Mouse (Mus musculus) heart, embryonic 12.5 days (tissue): ENCODE data around the gene Fstl4. TPM values are rescaled to one million over a fixed set of nuclear protein-coding genes. Genes with fewer than 3 reads are reported as not detected.

ENCODE experiments used
- ATAC-seq: fragments of 200-750 bp; cut with Nextera tagmentation; 2 replicates; pipeline ENCODE4 v1.8.0; 2017; ENCODE audit warnings: moderate TSS enrichment, moderate library complexity; ENCODE audit not compliant: insufficient number of reproducible peaks, low FRiP score
- H3K27ac ChIP-seq: fragments of 300-500 bp; sonication (generic); 2 replicates; pipeline ENCODE4 v1.5.1; 2016; ENCODE audit warnings: mild to moderate bottlenecking, moderate library complexity; ENCODE audit not compliant: poor library complexity, severe bottlenecking
- H3K27me3 ChIP-seq: fragments of 300-500 bp; sonication (generic); replicated peaks from 2 replicates; pipeline ENCODE4 v1.6.1; 2016; ENCODE audit warnings: mild to moderate bottlenecking, moderate library complexity
- H3K36me3 ChIP-seq: fragments of 300-500 bp; sonication (generic); 2 replicates; pipeline ENCODE4 v1.6.1; 2016; ENCODE audit warnings: mild to moderate bottlenecking, moderate library complexity
- H3K4me1 ChIP-seq: fragments of 300-500 bp; sonication (generic); replicated peaks from 2 replicates; pipeline ENCODE4 v1.6.1; 2016; ENCODE audit warnings: mild to moderate bottlenecking
- H3K4me2 ChIP-seq: fragments of 300-500 bp; sonication (generic); 2 replicates; pipeline ENCODE4 v1.6.1; 2016; ENCODE audit warnings: mild to moderate bottlenecking, moderate library complexity
- H3K4me3 ChIP-seq: fragments of 300-500 bp; sonication (generic); 2 replicates; pipeline ENCODE4 v1.5.1; 2016; ENCODE audit warnings: mild to moderate bottlenecking
- H3K9ac ChIP-seq: fragments of 300-500 bp; sonication (generic); 2 replicates; pipeline ENCODE4 v1.6.1; 2016; ENCODE audit warnings: mild to moderate bottlenecking, moderate library complexity
- H3K9me3 ChIP-seq: fragments of 300-500 bp; sonication (generic); replicated peaks from 2 replicates; pipeline ENCODE4 v1.6.1; 2016; ENCODE audit warnings: mild to moderate bottlenecking, moderate library complexity
- WGBS: fragments of 180-500 bp; shearing (Covaris S2); methylation state at CpG from one replicate; pipeline ENCODE4 v1.1.7; 2016; 5-methylcytosine and 5-hydroxymethylcytosine counted together
- polyA plus RNA-seq: library from polyadenylated mRNA; unstranded; fragments of >200 nt; fragmentation: Nextera tagmentation; extraction: Ambion mirVana; gene quantifications from 2 replicates; pipeline ENCODE4 v1.2.1, GENCODE M21; 2016

Fstl4 gene
- polyA plus RNA-seq, 1 experiment from 2014 or later, result 14.8 TPM

GRCm38 (mm10) chr11:53016358-53017021, 252.1 kb downstream of the Fstl4 start:
- Histone ChIP-seq H3K4me2 (no peak overlapping the region), H3K4me1 (no peaks in the 10 kb centered on the region), H3K27me3 (no peaks in the 10 kb centered on the region), H3K36me3 (no peaks in the 10 kb centered on the region), H3K27ac (no peak overlapping the region), H3K9me3 (no peaks in the 10 kb centered on the region), H3K9ac (no peak overlapping the region), H3K4me3 (no peak overlapping the region)
- 75% methylated on average over 7 of the region's 7 CpGs for WGBS
- ATAC-seq, result no peak

GRCm38 (mm10) chr11:53019509-53019908, 255.1 kb downstream of the Fstl4 start:
- H3K4me3 ChIP-seq, result no peak overlapping the region
- H3K27ac ChIP-seq, result no peak overlapping the region
- WGBS, result 82% methylated on average over 3 of the region's 3 CpGs
- H3K4me2 ChIP-seq, result no peak overlapping the region
- no peak for ATAC-seq
- no peaks in the 10 kb centered on the region for H3K36me3 ChIP-seq
- H3K9ac ChIP-seq, result no peak overlapping the region
- H3K27me3 ChIP-seq, result no peaks in the 10 kb centered on the region
- H3K9me3 ChIP-seq, result no peaks in the 10 kb centered on the region
- H3K4me1 ChIP-seq, result 0 out of 2 replicates have a peak, but pooled peaks cover 5% of the 10 kb centered on the region

- Histone ChIP-seq H3K36me3 (no peaks in the 10 kb centered on the region), H3K27ac (no peak overlapping the region), H3K4me1 (peaks cover 5% of the 10 kb centered on the region; the same call in 1 of the 2 replicates), H3K4me2 (no peak overlapping the region), H3K9ac (no peak overlapping the region), H3K9me3 (0 out of 2 replicates have a peak, but pooled peaks cover 5% of the 10 kb centered on the region), H3K27me3 (no peaks in the 10 kb centered on the region), H3K4me3 (no peak overlapping the region)
- 51% methylated on average over 6 of the region's 6 CpGs for WGBS
- no peak for ATAC-seq
Measured at GRCm38 (mm10) chr11:53024403-53024802, 260.0 kb downstream of the Fstl4 start.

- Histone ChIP-seq H3K4me1 (peaks cover 14% of the 10 kb centered on the region), H3K9ac (no peak overlapping the region), H3K4me2 (no peak overlapping the region), H3K9me3 (0 out of 2 replicates have a peak, but pooled peaks cover 5% of the 10 kb centered on the region), H3K27ac (no peak overlapping the region), H3K27me3 (no peaks in the 10 kb centered on the region), H3K36me3 (no peaks in the 10 kb centered on the region), H3K4me3 (no peak overlapping the region)
- WGBS, result 95% methylated on average over 6 of the region's 6 CpGs
- no peak for ATAC-seq
Measured at GRCm38 (mm10) chr11:53025686-53026085, 261.3 kb downstream of the Fstl4 start.

GRCm38 (mm10) chr11:53028421-53029168, 264.2 kb downstream of the Fstl4 start:
- WGBS, result 71% methylated on average over 7 of the region's 7 CpGs

GRCm38 (mm10) chr11:53031777-53032176, 267.3 kb downstream of the Fstl4 start:
- H3K27ac ChIP-seq, result no peak overlapping the region
- H3K4me3 ChIP-seq, result no peak overlapping the region
- 89% methylated on average over 4 of the region's 4 CpGs for WGBS
- no peak for ATAC-seq
- peaks cover 9% of the 10 kb centered on the region for H3K4me1 ChIP-seq
- no peaks in the 10 kb centered on the region for H3K9me3 ChIP-seq
- H3K27me3 ChIP-seq, result no peaks in the 10 kb centered on the region
- H3K4me2 ChIP-seq, result no peak overlapping the region
- no peak overlapping the region for H3K9ac ChIP-seq
- no peaks in the 10 kb centered on the region for H3K36me3 ChIP-seq

More at GRCm38 (mm10) chr11:53028421-53029168, 264.2 kb downstream of the Fstl4 start:
- Histone ChIP-seq H3K27ac (no peak overlapping the region), H3K9ac (no peak overlapping the region), H3K9me3 (0 out of 2 replicates have a peak, but pooled peaks cover 5% of the 10 kb centered on the region), H3K4me1 (peaks cover 14% of the 10 kb centered on the region), H3K4me3 (no peak overlapping the region), H3K36me3 (no peaks in the 10 kb centered on the region), H3K27me3 (no peaks in the 10 kb centered on the region), H3K4me2 (no peak overlapping the region)
- ATAC-seq, result no peak

- Histone ChIP-seq H3K4me1 (peaks cover 9% of the 10 kb centered on the region), H3K27ac (no peak overlapping the region), H3K4me2 (no peak overlapping the region), H3K27me3 (no peaks in the 10 kb centered on the region), H3K36me3 (no peaks in the 10 kb centered on the region), H3K9ac (no peak overlapping the region), H3K4me3 (no peak overlapping the region), H3K9me3 (no peaks in the 10 kb centered on the region)
- WGBS, result 23% methylated on average over 4 of the region's 4 CpGs
- no peak for ATAC-seq
Measured at GRCm38 (mm10) chr11:53032336-53032735, 267.9 kb downstream of the Fstl4 start.

- no peak overlapping the region for H3K4me3 ChIP-seq
- no peaks in the 10 kb centered on the region for H3K27me3 ChIP-seq
- WGBS, result 79% methylated on average over 7 of the region's 7 CpGs
- H3K9me3 ChIP-seq, result no peaks in the 10 kb centered on the region
- no peaks in the 10 kb centered on the region for H3K36me3 ChIP-seq
- no peak overlapping the region for H3K9ac ChIP-seq
- ATAC-seq, result no peak
- H3K27ac ChIP-seq, result no peak overlapping the region
- H3K4me2 ChIP-seq, result no peak overlapping the region
- H3K4me1 ChIP-seq, result no peaks in the 10 kb centered on the region; the same call in 1 of the 2 replicates
Measured at GRCm38 (mm10) chr11:53035414-53035813, 271.0 kb downstream of the Fstl4 start.

GRCm38 (mm10) chr11:53046850-53047249, 282.4 kb downstream of the Fstl4 start:
- H3K4me1 ChIP-seq, result peaks cover 37% of the 10 kb centered on the region
- no peak overlapping the region for H3K4me3 ChIP-seq
- no peak overlapping the region for H3K27ac ChIP-seq
- H3K27me3 ChIP-seq, result no peaks in the 10 kb centered on the region
- no peaks in the 10 kb centered on the region for H3K36me3 ChIP-seq
- H3K9me3 ChIP-seq, result no peaks in the 10 kb centered on the region
- WGBS, result 31% methylated on average over 6 of the region's 6 CpGs
- no peak overlapping the region for H3K4me2 ChIP-seq
- ATAC-seq, result no peak
- H3K9ac ChIP-seq, result no peak overlapping the region

- no peak for ATAC-seq
- no peaks in the 10 kb centered on the region for H3K9me3 ChIP-seq
- H3K36me3 ChIP-seq, result no peaks in the 10 kb centered on the region
- 66% methylated on average over 5 of the region's 5 CpGs for WGBS
- no peak overlapping the region for H3K9ac ChIP-seq
- H3K4me1 ChIP-seq, result peaks cover 26% of the 10 kb centered on the region
- H3K4me2 ChIP-seq, result no peak overlapping the region
- H3K27me3 ChIP-seq, result no peaks in the 10 kb centered on the region; the same call in 1 of the 2 replicates
- H3K4me3 ChIP-seq, result no peak overlapping the region
- H3K27ac ChIP-seq, result no peak overlapping the region
Measured at GRCm38 (mm10) chr11:53054151-53054550, 289.7 kb downstream of the Fstl4 start.

GRCm38 (mm10) chr11:53055896-53056295, 291.5 kb downstream of the Fstl4 start:
- ATAC-seq, result no peak
- Histone ChIP-seq H3K36me3 (no peaks in the 10 kb centered on the region), H3K4me2 (no peak overlapping the region), H3K4me3 (no peak overlapping the region), H3K9me3 (no peaks in the 10 kb centered on the region), H3K27me3 (no peaks in the 10 kb centered on the region; the same call in 1 of the 2 replicates), H3K9ac (no peak overlapping the region), H3K4me1 (peaks cover 14% of the 10 kb centered on the region), H3K27ac (no peak overlapping the region)
- WGBS, result 86% methylated on average over 6 of the region's 6 CpGs
